Mouse (Mus musculus) adrenal gland, adult 2 months (tissue): Measurements from ENCODE around the gene Itpr2. TPM values are rescaled to one million over a fixed set of nuclear protein-coding genes. Genes with fewer than 3 reads are reported as not detected.

Experiments used
- DNase-seq: peaks from one replicate; pipeline ENCODE4 v3.0.0; 2021
- polyA plus RNA-seq: library from polyadenylated mRNA; depleted of rRNA; stranded (reverse); fragments of >200 nt; gene quantifications from 2 replicates; pipeline ENCODE4 v1.2.3, GENCODE M21; 2012
- total RNA-seq, 2 experiments: library from RNA; stranded (reverse); gene quantifications; 2 replicates each; pipeline ENCODE4 v1.2.3; 2021

Itpr2 gene
- total and polyA plus RNA-seq, 3 experiments = 17.3 to 36.1 (median 32.2) TPM

DNA sequence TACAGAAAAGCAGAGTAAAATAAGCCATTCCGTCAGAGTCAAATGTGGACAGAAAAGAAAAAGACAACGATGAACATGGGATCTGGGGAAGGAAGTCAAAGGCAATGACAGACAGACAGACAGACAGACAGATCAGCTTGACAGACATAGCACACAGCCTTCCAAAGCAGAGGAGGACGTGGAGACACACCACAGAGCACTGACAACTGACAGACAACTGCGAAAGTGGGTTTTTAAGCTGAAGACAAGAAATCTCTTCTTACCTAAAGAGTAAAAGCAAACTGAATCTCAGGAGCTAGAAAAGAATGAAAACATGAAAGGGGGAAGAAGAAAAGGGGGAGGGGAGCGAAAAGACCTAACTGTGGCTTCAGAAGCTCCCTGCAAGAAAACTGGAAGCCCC is 243.3 kb downstream of the Itpr2 start:
- no peak for DNase-seq

GRCm38 (mm10) chr6:146258261-146258660 is 243.8 kb downstream of the Itpr2 start:
- no peak for DNase-seq

- DNase-seq = no peak
These were observed 244.9 kb downstream of the Itpr2 start for GRCm38 (mm10) chr6:146256947-146257670.

GRCm38 (mm10) chr6:146256401-146256800 is 245.6 kb downstream of the Itpr2 start:
- DNase-seq = no peak

- DNase-seq = no peak
These were observed 246.4 kb downstream of the Itpr2 start for GRCm38 (mm10) chr6:146255656-146256055.

DNA sequence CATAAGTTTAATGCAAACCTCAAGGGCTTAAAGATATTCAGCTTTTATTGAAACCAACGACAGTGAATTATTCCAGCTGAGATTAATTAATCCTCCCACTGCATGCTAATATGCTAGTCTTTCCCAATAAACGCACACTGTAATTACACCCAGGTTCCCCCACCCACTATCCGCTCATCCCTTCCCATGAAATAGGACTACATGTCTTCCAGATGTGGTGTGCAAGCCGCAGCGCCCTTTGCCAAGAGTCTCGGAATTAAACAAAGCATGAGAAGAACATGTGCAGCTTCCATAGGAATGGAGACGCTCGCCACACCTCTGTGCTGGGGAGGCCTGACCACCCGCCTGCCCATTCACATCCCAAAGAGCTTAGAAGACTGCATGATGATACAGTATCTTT is 247.1 kb downstream of the Itpr2 start:
- no peak for DNase-seq

DNA sequence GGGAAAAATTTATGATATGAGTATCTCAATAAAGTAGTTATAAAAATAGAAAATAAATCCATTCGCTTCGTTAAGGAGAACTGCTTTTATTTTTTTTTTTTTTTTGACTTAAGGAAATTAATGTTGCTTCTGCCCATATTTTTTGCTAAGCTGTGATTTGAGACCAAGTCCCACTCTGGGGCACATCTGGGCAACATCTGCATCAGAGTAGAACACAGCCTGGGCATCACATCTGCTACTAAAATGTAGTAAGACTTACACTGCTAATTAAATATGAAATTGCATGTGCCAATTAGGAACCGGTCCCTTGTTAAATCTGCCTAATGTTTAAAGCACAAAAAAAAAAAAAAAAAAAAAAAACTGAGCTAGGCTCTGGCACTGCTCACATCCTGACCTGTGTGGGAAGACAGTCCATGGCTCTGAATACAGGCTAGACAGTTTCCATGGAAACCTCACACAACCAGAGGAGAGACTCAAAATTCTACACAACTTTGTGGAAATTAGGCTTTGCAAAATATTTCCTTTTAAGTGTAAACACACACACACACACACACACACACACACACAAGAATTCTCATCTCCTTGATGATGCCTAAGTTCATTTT is 247.7 kb downstream of the Itpr2 start:
- no peak for DNase-seq

- no peak for DNase-seq
These were observed 252.9 kb downstream of the Itpr2 start for GRCm38 (mm10) chr6:146249096-146249495.

DNA sequence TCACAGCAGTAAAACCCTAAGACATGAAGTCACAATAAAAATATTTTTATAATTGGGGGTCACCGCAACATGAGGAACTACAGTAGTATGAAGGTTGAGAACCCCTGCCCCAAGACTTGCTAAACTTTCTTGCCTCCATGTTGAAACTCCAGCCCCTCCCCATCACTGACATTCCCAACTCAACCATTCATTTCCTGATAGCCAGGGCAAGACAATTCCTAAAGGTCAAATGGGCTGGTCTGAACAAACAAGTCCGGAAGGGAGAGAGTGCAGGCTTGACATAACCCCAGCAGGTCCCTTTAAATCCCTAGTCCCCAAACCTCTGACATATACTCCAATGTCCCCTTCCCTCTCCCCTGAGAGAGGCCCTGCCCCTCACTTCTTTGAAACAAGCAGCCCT is 253.7 kb downstream of the Itpr2 start:
- no peak for DNase-seq

GRCm38 (mm10) chr6:146247906-146248305 is 254.1 kb downstream of the Itpr2 start:
- no peak for DNase-seq

DNA sequence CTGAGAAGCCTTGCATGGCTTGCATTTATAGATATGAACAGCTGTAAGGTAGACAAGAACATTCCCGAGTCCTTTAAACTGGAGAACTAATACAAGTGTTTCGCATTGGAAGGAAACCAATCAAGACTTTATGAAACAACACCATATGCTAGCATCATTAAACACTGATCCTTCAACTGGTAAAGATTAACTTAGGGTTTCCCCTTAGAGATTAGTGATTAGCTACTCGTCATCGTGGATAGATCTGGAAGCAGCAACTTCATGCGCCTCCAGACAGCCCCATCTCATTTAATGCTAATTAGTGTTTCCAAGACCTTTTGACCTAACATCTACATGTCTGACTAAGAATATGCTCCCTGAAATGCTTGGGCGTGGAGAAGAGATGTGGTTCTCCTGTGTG is 255.7 kb downstream of the Itpr2 start:
- no peak for DNase-seq

DNA sequence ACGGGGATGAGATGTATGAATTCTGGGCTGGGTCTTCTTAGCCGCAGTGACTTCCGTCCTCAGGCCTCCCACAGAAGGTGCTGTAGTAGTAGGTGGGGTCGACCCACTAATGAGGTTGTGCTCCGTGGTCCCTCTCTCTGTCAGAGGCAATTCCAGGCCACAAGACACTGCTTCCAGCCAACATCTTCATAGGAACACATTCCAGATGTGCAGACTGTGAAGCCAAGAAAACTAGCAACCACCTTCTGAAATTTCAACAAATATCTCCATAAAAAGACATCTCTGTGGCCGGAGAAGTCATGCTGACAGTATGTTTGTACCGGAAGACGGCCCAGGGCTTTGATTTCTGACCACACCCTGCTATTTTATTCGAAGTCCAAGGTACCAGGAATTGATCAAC is 256.1 kb downstream of the Itpr2 start:
- no peak for DNase-seq

- DNase-seq = no peak
These were observed 259.0 kb downstream of the Itpr2 start for GRCm38 (mm10) chr6:146243068-146243467.

- no peak for DNase-seq
These were observed 260.7 kb downstream of the Itpr2 start for GRCm38 (mm10) chr6:146241336-146241735.

GRCm38 (mm10) chr6:146235165-146235564 is 266.9 kb downstream of the Itpr2 start:
- no peak for DNase-seq

DNA sequence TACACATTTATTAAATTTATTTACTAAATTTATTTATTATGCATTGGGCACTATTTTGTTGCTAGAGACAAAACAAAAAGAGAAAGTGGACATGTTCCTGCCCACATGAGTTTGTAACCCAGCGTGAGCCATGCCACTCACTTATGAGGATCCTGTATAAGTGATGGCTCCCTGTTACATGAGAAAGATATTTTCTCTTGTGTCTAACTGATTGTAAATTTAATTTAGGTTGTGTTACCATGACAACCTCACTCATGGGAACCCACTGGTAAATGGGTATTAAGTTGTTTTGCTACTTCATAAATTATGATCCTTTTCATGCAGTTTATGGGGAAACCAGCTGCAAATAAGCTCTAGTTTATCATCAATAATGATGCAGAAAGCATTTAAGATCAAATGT is 267.6 kb downstream of the Itpr2 start:
- no peak for DNase-seq

- DNase-seq = no peak
These were observed 271.1 kb downstream of the Itpr2 start for GRCm38 (mm10) chr6:146230903-146231302.

DNA sequence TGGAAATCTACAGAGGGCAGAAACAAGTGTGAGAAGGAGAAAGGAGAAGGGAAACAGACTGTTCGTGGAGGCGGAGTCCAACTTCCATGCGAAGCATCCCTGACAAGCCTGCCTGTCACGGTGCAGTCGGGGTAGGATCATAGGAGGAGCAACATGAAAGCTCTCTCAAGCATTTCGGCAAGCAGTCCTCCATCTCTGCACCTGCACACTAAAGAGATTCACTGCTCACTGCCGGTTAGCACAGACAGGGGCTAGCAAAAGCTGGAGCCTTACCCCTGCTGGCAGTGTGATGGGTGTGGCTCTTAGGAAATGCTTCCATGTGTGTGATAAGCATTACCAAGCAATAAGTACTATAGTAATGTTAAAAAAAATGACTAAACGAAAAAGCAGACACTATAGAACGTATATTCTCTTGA is 271.6 kb downstream of the Itpr2 start:
- no peak for DNase-seq

GRCm38 (mm10) chr6:146229967-146230366 is 272.1 kb downstream of the Itpr2 start:
- no peak for DNase-seq

DNA sequence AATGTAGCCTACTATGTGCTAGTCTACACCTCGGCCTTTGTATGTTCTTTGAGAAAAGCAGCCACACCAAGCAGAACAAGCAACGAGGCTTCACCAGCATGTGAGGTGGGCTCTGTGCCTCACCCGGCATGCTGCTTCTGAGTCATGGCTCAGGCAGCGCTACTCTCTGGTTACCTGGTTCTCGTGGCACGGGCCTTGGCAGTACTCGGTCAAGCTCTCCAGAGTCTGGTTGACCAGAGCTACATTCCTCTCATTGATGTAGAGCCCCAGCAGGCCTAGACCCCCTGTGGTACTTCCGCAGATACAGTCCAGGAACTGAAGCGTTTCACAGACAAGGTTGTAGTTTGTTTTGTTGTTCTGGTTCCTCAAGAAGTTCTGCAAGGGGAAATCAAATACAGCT is 272.5 kb downstream of the Itpr2 start:
- no peak for DNase-seq

GRCm38 (mm10) chr6:146228048-146228447 is 274.0 kb downstream of the Itpr2 start:
- DNase-seq = no peak

- DNase-seq = no peak
These were observed 279.5 kb downstream of the Itpr2 start for GRCm38 (mm10) chr6:146222403-146223063.
